Mouse (Mus musculus): ENCODE data around the gene Evi5l.

Gene Evi5l

GRCm38 (mm10) chr8:4165852-4166751 is at the start of gene Evi5l:
Evi5l (plus strand) TSS chr8:4166567.
- peak; percentile 99 for DNase-seq (ENCODE audit: extremely low spot score, low read depth, low spot score)

- no peak for DNase-seq (ENCODE audit: extremely low spot score, low read depth, low spot score)
Observed at GRCm38 (mm10) chr8:4133798-4134197, 32.6 kb upstream of the Evi5l start, which contains the start of gene Cd209g. Cd209g (plus strand) TSS chr8:4134098.

DNA sequence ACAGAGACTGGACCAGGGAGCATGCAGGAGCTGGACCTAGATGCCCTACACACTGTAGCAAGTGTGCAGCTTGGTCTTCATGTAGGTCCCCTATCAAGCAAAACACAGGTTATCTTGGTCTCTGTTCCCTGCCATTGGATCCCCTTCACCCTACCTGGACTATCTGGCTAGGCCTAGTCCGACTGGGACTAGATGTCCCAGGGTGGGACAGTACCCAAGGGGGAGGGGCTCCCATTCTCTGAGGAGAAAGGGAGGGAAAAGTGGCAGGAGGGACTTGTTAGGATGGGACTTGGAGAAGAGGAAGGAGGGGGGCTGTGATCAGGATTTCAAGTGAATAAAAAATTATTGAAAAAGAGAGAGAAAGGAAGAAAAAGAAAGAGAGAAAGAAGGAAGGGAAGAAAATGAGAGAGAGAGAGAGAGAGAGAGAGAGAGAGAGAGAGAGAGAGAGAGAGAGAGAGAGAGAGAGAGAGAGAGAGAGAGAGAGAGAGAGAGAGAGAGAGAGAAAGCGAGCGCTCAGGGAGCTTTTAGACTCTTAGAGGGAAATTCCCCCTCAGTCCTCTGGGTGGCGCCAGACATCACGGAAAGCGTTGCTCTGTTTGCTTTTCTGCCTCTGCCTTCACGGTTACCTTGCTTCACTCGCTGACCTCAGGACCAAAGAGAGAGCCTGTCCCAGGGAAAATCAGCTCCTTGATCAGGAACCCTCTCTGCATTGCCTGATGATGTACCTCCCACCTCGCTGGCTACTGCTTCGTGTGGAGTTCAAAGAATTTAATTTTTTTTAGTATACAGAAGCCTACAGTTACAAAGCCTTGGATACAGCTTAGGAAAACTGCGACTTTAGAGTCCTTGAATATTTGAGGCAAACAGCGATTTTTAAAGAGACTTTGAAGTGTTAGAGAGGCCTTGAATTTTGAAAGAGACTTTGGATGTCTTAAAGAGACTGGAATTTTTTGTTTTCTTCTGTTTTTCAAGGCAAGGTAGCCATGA is 26.4 kb upstream of the Evi5l start:
- DNase-seq (ENCODE audit: extremely low spot score, low read depth, low spot score), result peak; percentile 54

DNA sequence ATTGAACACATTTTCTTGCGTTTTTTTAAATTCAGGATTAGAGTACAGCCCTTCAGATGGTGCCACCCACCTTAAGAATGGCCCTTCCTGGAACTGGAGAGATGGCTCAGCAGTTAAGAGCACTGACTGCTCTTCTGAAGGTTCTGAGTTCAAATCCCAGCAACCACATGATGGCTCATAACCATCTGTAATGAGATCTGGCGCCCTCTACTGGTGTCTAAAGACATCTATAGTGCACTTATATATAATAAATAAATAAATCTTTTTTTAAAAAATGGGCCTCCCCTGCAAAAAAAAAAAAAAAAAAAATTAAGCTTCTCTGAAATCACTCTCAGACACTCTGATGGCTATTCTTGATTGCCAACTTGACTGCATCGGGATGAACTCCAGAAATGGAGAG is 24.6 kb upstream of the Evi5l start:
- no peak for DNase-seq (ENCODE audit: extremely low spot score, low read depth, low spot score)

DNA sequence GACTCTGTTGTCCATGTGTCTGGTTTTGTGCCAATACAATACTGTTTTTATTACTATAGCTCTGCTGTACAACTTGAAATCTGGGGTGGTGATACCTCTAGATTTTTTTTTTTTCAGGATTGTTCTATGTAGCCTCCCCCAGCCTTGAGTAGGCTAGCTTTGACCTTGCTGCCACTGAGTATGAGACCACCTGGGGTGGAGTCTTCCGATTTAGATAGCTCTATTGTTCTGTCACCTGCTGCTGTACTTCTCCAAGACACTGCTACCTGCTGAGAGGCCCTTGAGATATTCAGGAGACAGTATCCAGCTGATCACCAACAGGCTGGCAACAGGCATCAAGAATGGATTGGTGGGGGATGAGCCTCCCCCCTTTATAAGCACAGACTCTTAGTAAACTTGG is 19.1 kb upstream of the Evi5l start:
- DNase-seq (ENCODE audit: extremely low spot score, low read depth, low spot score), result no peak

- DNase-seq (ENCODE audit: extremely low spot score, low read depth, low spot score), result no peak
Observed at GRCm38 (mm10) chr8:4154878-4155277, 11.5 kb upstream of the Evi5l start.

DNA sequence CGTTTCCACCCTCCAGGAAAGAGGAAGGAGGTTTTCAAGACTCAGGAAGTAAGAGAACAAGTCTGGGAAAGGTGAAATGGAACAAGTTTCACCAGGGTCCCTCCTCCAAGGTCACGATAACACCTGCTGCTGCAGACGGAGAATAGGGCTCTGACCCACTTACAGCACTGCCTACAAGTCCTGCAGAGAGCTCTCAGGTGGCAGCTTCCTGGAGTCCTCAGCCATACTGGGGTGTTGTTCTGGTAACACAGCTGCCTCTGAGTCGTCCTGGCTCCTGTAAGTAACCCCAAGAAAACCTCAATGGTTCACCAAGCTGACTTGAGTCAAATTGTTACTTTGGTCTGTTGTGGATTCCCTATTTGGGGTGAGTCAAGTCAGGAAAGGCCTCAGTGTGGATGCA is 3.6 kb upstream of the Evi5l start:
- no peak for DNase-seq (ENCODE audit: extremely low spot score, low read depth, low spot score)

- no peak for DNase-seq (ENCODE audit: extremely low spot score, low read depth, low spot score)
Observed at GRCm38 (mm10) chr8:4165176-4165851, 1.1 kb upstream of the Evi5l start.

DNA sequence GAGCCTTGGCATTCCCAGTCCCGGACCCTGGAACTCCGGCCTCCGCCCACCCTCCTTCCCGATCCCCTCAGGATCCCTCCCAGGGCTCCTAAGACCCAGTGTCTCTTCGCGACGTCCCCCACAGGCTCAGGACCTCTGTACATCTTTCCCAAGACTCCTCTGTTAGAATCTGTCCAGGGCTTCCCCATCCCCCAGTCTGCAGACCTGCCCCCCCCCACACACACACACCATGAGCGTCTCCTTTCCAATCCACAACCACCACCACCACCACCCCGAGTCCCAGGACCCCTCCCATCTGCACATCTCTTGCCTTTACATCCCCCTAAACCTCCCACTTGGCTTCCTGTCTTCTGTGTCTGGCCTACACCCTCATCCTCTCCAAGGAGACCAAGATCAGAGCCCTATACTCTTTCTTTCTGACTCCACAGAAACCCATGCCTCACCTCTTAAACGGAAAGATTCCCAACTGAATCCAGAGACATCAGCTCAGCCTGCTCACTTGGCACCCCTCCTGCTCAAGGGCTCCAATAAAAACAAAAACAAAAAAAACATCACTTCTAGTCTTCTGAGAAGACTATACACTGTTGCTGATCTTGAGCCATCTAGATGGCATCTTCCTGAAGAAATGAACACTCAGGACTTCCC is 636 bp downstream of the Evi5l start:
- DNase-seq (ENCODE audit: extremely low spot score, low read depth, low spot score), result no peak

- DNase-seq (ENCODE audit: extremely low spot score, low read depth, low spot score), result no peak
Observed at GRCm38 (mm10) chr8:4167918-4168317, 1.6 kb downstream of the Evi5l start.

GRCm38 (mm10) chr8:4172486-4172885 is 6.1 kb downstream of the Evi5l start:
- DNase-seq (ENCODE audit: extremely low spot score, low read depth, low spot score), result no peak

- no peak for DNase-seq (ENCODE audit: extremely low spot score, low read depth, low spot score)
Observed at GRCm38 (mm10) chr8:4174018-4174417, 7.7 kb downstream of the Evi5l start.

DNA sequence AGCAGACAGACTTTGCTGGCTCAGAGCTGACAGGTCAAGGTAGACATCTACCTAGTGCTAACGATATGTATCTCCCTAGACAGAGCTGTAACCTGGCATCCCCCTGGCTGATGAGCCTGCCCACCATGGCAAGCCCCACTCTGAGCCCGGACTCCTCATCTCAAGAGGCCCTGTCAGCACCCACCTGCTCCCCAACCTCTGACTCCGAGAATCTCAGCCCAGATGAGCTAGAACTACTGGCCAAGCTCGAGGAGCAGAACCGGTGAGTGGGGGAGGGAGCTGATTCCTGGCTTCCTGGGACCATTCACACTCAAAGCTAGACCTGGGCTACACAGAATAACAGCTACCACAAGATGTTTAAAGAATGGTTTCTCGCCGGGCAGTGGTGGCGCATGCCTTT is 17.0 kb downstream of the Evi5l start:
- DNase-seq (ENCODE audit: extremely low spot score, low read depth, low spot score), result no peak

- no peak for DNase-seq (ENCODE audit: extremely low spot score, low read depth, low spot score)
Observed at GRCm38 (mm10) chr8:4186151-4186550, 19.8 kb downstream of the Evi5l start.

- DNase-seq (ENCODE audit: extremely low spot score, low read depth, low spot score), result no peak
Observed at GRCm38 (mm10) chr8:4188605-4189004, 22.2 kb downstream of the Evi5l start.

DNA sequence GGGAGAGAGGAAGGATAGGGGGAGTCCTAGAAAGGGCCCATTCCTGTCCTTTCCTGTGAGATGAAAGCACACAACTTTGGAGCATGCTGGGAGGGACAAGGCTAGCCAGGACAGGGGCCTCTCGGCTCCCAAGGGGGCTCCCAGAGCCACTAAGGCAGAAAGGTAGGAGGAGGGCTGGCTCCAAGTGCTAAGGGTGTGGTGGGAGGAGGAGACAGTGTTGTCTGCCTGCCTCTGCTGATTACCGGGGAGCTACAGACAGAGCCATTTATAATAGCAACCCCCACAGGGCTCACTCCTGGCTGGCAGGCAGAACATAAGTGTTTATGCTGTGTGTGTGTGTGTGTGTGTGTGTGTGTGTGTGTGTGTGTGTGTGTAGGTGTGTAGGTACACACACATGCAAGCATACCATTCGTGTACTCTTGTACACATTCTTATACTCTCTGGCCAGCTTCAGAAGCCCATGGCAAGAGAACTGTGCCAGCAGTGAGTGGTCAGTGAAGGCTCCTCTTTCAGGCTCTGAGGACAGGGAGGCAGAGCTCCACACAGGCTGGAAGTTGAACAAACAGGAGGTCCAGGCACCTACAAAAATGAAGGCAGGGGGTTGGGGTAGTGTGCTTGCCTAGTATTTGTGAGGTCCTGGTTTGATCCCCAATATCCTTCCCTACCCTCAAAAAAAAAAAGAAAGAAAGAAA is 22.8 kb downstream of the Evi5l start:
- no peak for DNase-seq (ENCODE audit: extremely low spot score, low read depth, low spot score)

- DNase-seq (ENCODE audit: extremely low spot score, low read depth, low spot score), result no peak
Observed at GRCm38 (mm10) chr8:4192305-4192704, 25.9 kb downstream of the Evi5l start.

GRCm38 (mm10) chr8:4192807-4193587 is 26.6 kb downstream of the Evi5l start:
- peak; percentile 33 for DNase-seq (ENCODE audit: extremely low spot score, low read depth, low spot score)

- no peak for DNase-seq (ENCODE audit: extremely low spot score, low read depth, low spot score)
Observed at GRCm38 (mm10) chr8:4193588-4193894, 27.2 kb downstream of the Evi5l start.
